Mouse (Mus musculus) hindbrain, embryonic 15.5 days (tissue): ENCODE measurements at regions not wholly inside any gene's neighbourhood (a gene's known extent, or its start where the extent isn't known, plus 50 kb on each side); places are given as distances from the start of the nearest gene placed in this dataset.
"Not testable (repeated sequence)": the region's sequence is repeated elsewhere in the genome, so short reads cannot be mapped to it uniquely, and the experiment has no call there.

Source experiments
- ATAC-seq: fragments of 200-750 bp; cut with Nextera tagmentation; 2 replicates; pipeline ENCODE4 v1.8.0; 2017; ENCODE audit warnings: low read depth, moderate number of reproducible peaks, moderate TSS enrichment; ENCODE audit not compliant: low FRiP score
- H3K27ac ChIP-seq: fragments of 300-500 bp; sonication (generic); replicated peaks from 2 replicates; pipeline ENCODE4 v1.5.1; 2015; ENCODE audit warnings: mild to moderate bottlenecking, inconsistent platforms
- H3K27me3 ChIP-seq: fragments of 300-500 bp; sonication (generic); 2 replicates; pipeline ENCODE4 v1.6.1; 2015; ENCODE audit warnings: control low read depth, inconsistent platforms
- H3K36me3 ChIP-seq: fragments of 300-500 bp; sonication (generic); 2 replicates; pipeline ENCODE4 v1.6.1; 2015; ENCODE audit warnings: control low read depth, inconsistent platforms
- H3K4me1 ChIP-seq: fragments of 300-500 bp; sonication (generic); replicated peaks from 2 replicates; pipeline ENCODE4 v1.6.1; 2015; ENCODE audit warnings: control low read depth, inconsistent platforms
- H3K4me2 ChIP-seq: fragments of 300-500 bp; sonication (generic); 2 replicates; pipeline ENCODE4 v1.6.1; 2015; ENCODE audit warnings: moderate library complexity, mild to moderate bottlenecking, inconsistent platforms
- H3K4me3 ChIP-seq: fragments of 300-500 bp; sonication (generic); 2 replicates; pipeline ENCODE4 v1.5.1; 2015; ENCODE audit warnings: mild to moderate bottlenecking, inconsistent platforms
- H3K9ac ChIP-seq: fragments of 300-500 bp; sonication (generic); 2 replicates; pipeline ENCODE4 v1.6.1; 2015; ENCODE audit warnings: inconsistent platforms
- H3K9me3 ChIP-seq: fragments of 300-500 bp; sonication (generic); 2 replicates; pipeline ENCODE4 v1.6.1; 2016; ENCODE audit warnings: control low read depth, inconsistent platforms
- WGBS: fragments of 180-500 bp; shearing (Covaris S2); methylation state at CpG from one replicate; pipeline ENCODE4 v1.1.7; 2015; 5-methylcytosine and 5-hydroxymethylcytosine counted together

- 37% methylated on average over 2 of the region's 2 CpGs for WGBS
- no peaks in the 10 kb centered on the region for H3K4me1 ChIP-seq
- H3K27me3 ChIP-seq, result no peaks in the 10 kb centered on the region
- no peak overlapping the region for H3K4me2 ChIP-seq
- no peak overlapping the region for H3K27ac ChIP-seq
- H3K36me3 ChIP-seq, result no peaks in the 10 kb centered on the region
- ATAC-seq, result no peak
- no peak overlapping the region for H3K4me3 ChIP-seq
- no peaks in the 10 kb centered on the region for H3K9me3 ChIP-seq
- no peak overlapping the region for H3K9ac ChIP-seq
These were observed 448.0 kb upstream of the Cox7c start for GRCm38 (mm10) chr13:86494721-86495120.

GRCm38 (mm10) chr13:86468752-86469151 is 422.0 kb upstream of the Cox7c start:
- WGBS, result 81% methylated on average over 4 of the region's 4 CpGs
- H3K9me3 ChIP-seq, result no peaks in the 10 kb centered on the region
- no peak overlapping the region for H3K9ac ChIP-seq
- no peaks in the 10 kb centered on the region for H3K36me3 ChIP-seq
- no peak overlapping the region for H3K4me3 ChIP-seq
- no peak overlapping the region for H3K4me2 ChIP-seq
- H3K27ac ChIP-seq, result no peak overlapping the region
- ATAC-seq, result no peak
- no peaks in the 10 kb centered on the region for H3K4me1 ChIP-seq
- no peaks in the 10 kb centered on the region for H3K27me3 ChIP-seq

- no peak overlapping the region for H3K27ac ChIP-seq
- no peaks in the 10 kb centered on the region for H3K9me3 ChIP-seq
- H3K4me3 ChIP-seq, result no peak overlapping the region
- H3K36me3 ChIP-seq, result no peaks in the 10 kb centered on the region
- no peaks in the 10 kb centered on the region for H3K27me3 ChIP-seq
- 90% methylated on average over 2 of the region's 2 CpGs for WGBS
- no peaks in the 10 kb centered on the region for H3K4me1 ChIP-seq
- ATAC-seq, result no peak
- no peak overlapping the region for H3K9ac ChIP-seq
- no peak overlapping the region for H3K4me2 ChIP-seq
These were observed 375.9 kb upstream of the Cox7c start for GRCm38 (mm10) chr13:86422646-86423045.

- H3K4me2 ChIP-seq, result no peak overlapping the region
- H3K36me3 ChIP-seq, result no peaks in the 10 kb centered on the region
- no peak overlapping the region for H3K27ac ChIP-seq
- no peaks in the 10 kb centered on the region for H3K4me1 ChIP-seq
- no peak overlapping the region for H3K4me3 ChIP-seq
- H3K27me3 ChIP-seq, result no peaks in the 10 kb centered on the region
- H3K9me3 ChIP-seq, result no peaks in the 10 kb centered on the region
- H3K9ac ChIP-seq, result no peak overlapping the region
- ATAC-seq, result no peak
- WGBS, result 90% methylated on average over 3 of the region's 3 CpGs
These were observed 334.7 kb upstream of the Cox7c start for GRCm38 (mm10) chr13:86381363-86381762.

- H3K9me3 ChIP-seq, H3K27ac ChIP-seq, H3K4me3 ChIP-seq, H3K4me2 ChIP-seq, H3K27me3 ChIP-seq, H3K9ac ChIP-seq, ATAC-seq, H3K4me1 ChIP-seq, H3K36me3 ChIP-seq: not testable (repeated sequence)
- WGBS, result 33% methylated on average over 7 of the region's 7 CpGs
These were observed 332.5 kb upstream of the Cox7c start for GRCm38 (mm10) chr13:86379168-86379567.

GRCm38 (mm10) chr13:86375836-86376235 is 329.1 kb upstream of the Cox7c start:
- Histone ChIP-seq H3K4me1 (no peaks in the 10 kb centered on the region), H3K9ac (no peak overlapping the region), H3K9me3 (no peaks in the 10 kb centered on the region), H3K27me3 (no peaks in the 10 kb centered on the region), H3K4me2 (no peak overlapping the region), H3K27ac (no peak overlapping the region), H3K36me3 (no peaks in the 10 kb centered on the region), H3K4me3 (no peak overlapping the region)
- peak; percentile 59; the same call in 1 of the 2 replicates for ATAC-seq

- no peaks in the 10 kb centered on the region for H3K4me1 ChIP-seq
- H3K27me3 ChIP-seq, result no peaks in the 10 kb centered on the region
- no peak overlapping the region for H3K9ac ChIP-seq
- no peaks in the 10 kb centered on the region for H3K36me3 ChIP-seq
- H3K27ac ChIP-seq, result no peak overlapping the region
- no peak for ATAC-seq
- H3K4me3 ChIP-seq, result no peak overlapping the region
- 74% methylated on average over 2 of the region's 2 CpGs for WGBS
- H3K4me2 ChIP-seq, result no peak overlapping the region
- no peaks in the 10 kb centered on the region for H3K9me3 ChIP-seq
These were observed 299.2 kb upstream of the Cox7c start for GRCm38 (mm10) chr13:86345931-86346330.

GRCm38 (mm10) chr13:86344922-86345694 is 298.4 kb upstream of the Cox7c start:
- no peak for ATAC-seq
- no peaks in the 10 kb centered on the region for H3K27me3 ChIP-seq
- H3K27ac ChIP-seq, result no peak overlapping the region
- H3K9ac ChIP-seq, result no peak overlapping the region
- WGBS, result 89% methylated on average over 2 of the region's 2 CpGs
- H3K4me1 ChIP-seq, result no peaks in the 10 kb centered on the region
- H3K36me3 ChIP-seq, result no peaks in the 10 kb centered on the region
- H3K4me2 ChIP-seq, result no peak overlapping the region
- no peaks in the 10 kb centered on the region for H3K9me3 ChIP-seq
- no peak overlapping the region for H3K4me3 ChIP-seq

- Histone ChIP-seq H3K4me1 (no peaks in the 10 kb centered on the region), H3K4me3 (no peak overlapping the region), H3K4me2 (no peak overlapping the region), H3K27ac (no peak overlapping the region), H3K9ac (no peak overlapping the region), H3K36me3 (no peaks in the 10 kb centered on the region), H3K27me3 (no peaks in the 10 kb centered on the region), H3K9me3 (no peaks in the 10 kb centered on the region)
- WGBS, result 84% methylated on average over 3 of the region's 3 CpGs
- ATAC-seq, result no peak
These were observed 289.8 kb upstream of the Cox7c start for GRCm38 (mm10) chr13:86336471-86336870.
